Mouse (Mus musculus): ENCODE data around the gene Zfp385c. TPM values are rescaled to one million over a fixed set of nuclear protein-coding genes. Genes with fewer than 3 reads are reported as not detected.
"Not testable (repeated sequence)": the region's sequence is repeated elsewhere in the genome, so short reads cannot be mapped to it uniquely, and the experiment has no call there.

The Zfp385c gene
- polyA plus RNA-seq, 1 experiment = 0.17 TPM

GRCm38 (mm10) chr11:100684084-100684483, 8.2 kb downstream of the Zfp385c start:
- TF ChIP-seq POLR2A (IDR thresholded peaks at IDR 0.05; ENCODE audit: extremely low read depth, insufficient read depth, low read length) (no peak), CTCF (IDR thresholded peaks at IDR 0.05; ENCODE audit: extremely low read depth, insufficient read depth, low read length) (no peak)
- Histone ChIP-seq H3K4me1 (ENCODE audit: control insufficient read depth, insufficient read depth, low read length) (no peaks in the 10 kb centered on the region), H3K4me3 (ENCODE audit: insufficient read depth, low read length) (no peak overlapping the region), H3K27ac (ENCODE audit: insufficient read depth, low read length) (no peak overlapping the region)

DNA sequence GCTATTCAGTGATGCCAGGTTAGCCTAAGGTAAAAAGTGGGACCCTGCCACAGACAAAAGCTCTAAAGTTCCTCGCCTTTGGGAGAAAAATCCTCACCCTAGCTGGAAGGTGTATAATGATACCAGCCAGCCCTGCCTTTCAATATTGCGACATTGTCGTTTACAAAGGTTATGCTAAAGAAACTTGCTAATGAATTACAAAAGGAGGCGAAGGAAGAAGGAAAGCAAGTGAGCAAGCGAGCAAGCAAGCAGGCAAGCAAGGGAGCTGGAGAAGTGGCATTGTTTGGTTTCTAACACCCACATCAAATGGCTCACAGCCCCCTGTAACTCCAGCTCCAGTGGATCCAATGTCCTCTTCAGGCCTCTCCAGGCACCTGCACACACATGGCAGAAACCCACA, 9.7 kb downstream of the Zfp385c start:
- no peak for TF ChIP-seq CTCF (IDR thresholded peaks at IDR 0.05; ENCODE audit: extremely low read depth, insufficient read depth, low read length)
- TF ChIP-seq POLR2A (IDR thresholded peaks at IDR 0.05; ENCODE audit: extremely low read depth, insufficient read depth, low read length) = no peak
- Histone ChIP-seq H3K4me3 (ENCODE audit: insufficient read depth, low read length) (no peak overlapping the region), H3K27ac (ENCODE audit: insufficient read depth, low read length) (no peak overlapping the region), H3K4me1 (ENCODE audit: control insufficient read depth, insufficient read depth, low read length) (no peaks in the 10 kb centered on the region)

GRCm38 (mm10) chr11:100681826-100682225, 10.4 kb downstream of the Zfp385c start:
- Histone ChIP-seq H3K4me3 (ENCODE audit: insufficient read depth, low read length) (no peak overlapping the region), H3K27ac (ENCODE audit: insufficient read depth, low read length) (no peak overlapping the region), H3K4me1 (ENCODE audit: control insufficient read depth, insufficient read depth, low read length) (no peaks in the 10 kb centered on the region)
- TF ChIP-seq CTCF (IDR thresholded peaks at IDR 0.05; ENCODE audit: extremely low read depth, insufficient read depth, low read length) (no peak), POLR2A (IDR thresholded peaks at IDR 0.05; ENCODE audit: extremely low read depth, insufficient read depth, low read length) (no peak)

- no peak overlapping the region for H3K4me3 ChIP-seq (ENCODE audit: insufficient read depth, low read length)
- TF ChIP-seq CTCF (IDR thresholded peaks at IDR 0.05; ENCODE audit: extremely low read depth, insufficient read depth, low read length) (no peak), POLR2A (IDR thresholded peaks at IDR 0.05; ENCODE audit: extremely low read depth, insufficient read depth, low read length) (no peak)
- no peaks in the 10 kb centered on the region for H3K4me1 ChIP-seq (ENCODE audit: control insufficient read depth, insufficient read depth, low read length)
- no peak overlapping the region for H3K27ac ChIP-seq (ENCODE audit: insufficient read depth, low read length)
Measured at GRCm38 (mm10) chr11:100677810-100678209, 14.4 kb downstream of the Zfp385c start.

DNA sequence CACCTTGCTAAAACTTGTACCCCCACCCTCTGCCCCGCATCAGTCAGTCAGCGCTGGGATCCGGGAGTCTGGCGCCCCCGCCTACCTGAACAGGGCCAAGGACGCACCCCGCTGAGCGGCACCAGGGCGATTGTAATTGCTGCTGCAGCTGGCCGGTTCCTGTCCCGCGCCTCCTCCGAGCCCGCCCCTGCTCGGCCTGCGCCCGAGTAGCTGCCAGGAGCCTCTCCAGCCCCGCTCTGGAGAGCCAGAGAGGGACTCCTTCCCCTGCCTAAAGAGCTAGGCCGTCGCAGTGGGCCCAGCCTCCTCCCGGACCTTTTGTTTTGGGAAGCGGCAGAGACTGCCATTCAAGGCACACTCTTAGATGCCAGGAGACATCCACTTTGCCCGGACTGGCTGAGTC, 19.1 kb downstream of the Zfp385c start:
- H3K4me3 ChIP-seq (ENCODE audit: insufficient read depth, low read length) = no peak overlapping the region
- TF ChIP-seq CTCF (IDR thresholded peaks at IDR 0.05; ENCODE audit: extremely low read depth, insufficient read depth, low read length) = no peak
- no peak for TF ChIP-seq POLR2A (IDR thresholded peaks at IDR 0.05; ENCODE audit: extremely low read depth, insufficient read depth, low read length)
- H3K27ac ChIP-seq (ENCODE audit: insufficient read depth, low read length) = no peak overlapping the region
- H3K4me1 ChIP-seq (ENCODE audit: control insufficient read depth, insufficient read depth, low read length) = no peaks in the 10 kb centered on the region

- Histone ChIP-seq H3K27ac (ENCODE audit: insufficient read depth, low read length) (no peak overlapping the region), H3K4me1 (ENCODE audit: control insufficient read depth, insufficient read depth, low read length) (no peaks in the 10 kb centered on the region), H3K4me3 (ENCODE audit: insufficient read depth, low read length) (no peak overlapping the region)
- TF ChIP-seq CTCF (IDR thresholded peaks at IDR 0.05; ENCODE audit: extremely low read depth, insufficient read depth, low read length) = no peak
- TF ChIP-seq POLR2A (IDR thresholded peaks at IDR 0.05; ENCODE audit: extremely low read depth, insufficient read depth, low read length) = no peak
Measured at GRCm38 (mm10) chr11:100671956-100672355, 20.3 kb downstream of the Zfp385c start.

DNA sequence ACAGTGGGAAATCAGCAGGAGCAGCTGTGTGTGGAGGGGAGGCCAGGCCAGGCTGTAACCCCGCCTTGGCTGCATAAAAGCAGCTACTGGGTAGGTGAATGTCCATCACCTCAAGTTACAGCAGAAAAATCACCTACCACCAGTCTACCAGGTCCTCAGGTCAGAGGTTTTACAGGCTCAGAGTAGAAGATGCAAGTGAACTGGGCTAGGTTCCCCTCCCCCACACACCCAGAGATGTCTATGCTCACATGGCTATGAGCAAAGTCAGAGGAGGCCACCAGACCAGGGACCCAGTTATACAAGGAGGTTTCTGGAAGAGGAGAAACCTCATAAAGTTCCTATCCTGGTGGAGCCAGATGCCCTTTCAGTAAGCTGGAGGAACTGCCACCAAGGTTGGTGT, 21.2 kb downstream of the Zfp385c start:
- TF ChIP-seq CTCF (IDR thresholded peaks at IDR 0.05; ENCODE audit: extremely low read depth, insufficient read depth, low read length) (no peak), POLR2A (IDR thresholded peaks at IDR 0.05; ENCODE audit: extremely low read depth, insufficient read depth, low read length) (no peak)
- Histone ChIP-seq H3K4me1 (ENCODE audit: control insufficient read depth, insufficient read depth, low read length) (no peaks in the 10 kb centered on the region), H3K27ac (ENCODE audit: insufficient read depth, low read length) (no peak overlapping the region), H3K4me3 (ENCODE audit: insufficient read depth, low read length) (no peak overlapping the region)

GRCm38 (mm10) chr11:100659806-100660205, 32.4 kb downstream of the Zfp385c start:
- H3K27ac ChIP-seq (ENCODE audit: insufficient read depth, low read length) = no peak overlapping the region
- TF ChIP-seq CTCF (IDR thresholded peaks at IDR 0.05; ENCODE audit: extremely low read depth, insufficient read depth, low read length) = no peak
- no peak for TF ChIP-seq POLR2A (IDR thresholded peaks at IDR 0.05; ENCODE audit: extremely low read depth, insufficient read depth, low read length)
- peaks cover 2% of the 10 kb centered on the region; the same call in 1 of the 2 replicates for H3K4me1 ChIP-seq (ENCODE audit: control insufficient read depth, insufficient read depth, low read length)
- no peak overlapping the region for H3K4me3 ChIP-seq (ENCODE audit: insufficient read depth, low read length)

- no peak for TF ChIP-seq POLR2A (IDR thresholded peaks at IDR 0.05; ENCODE audit: extremely low read depth, insufficient read depth, low read length)
- Histone ChIP-seq H3K4me1 (ENCODE audit: control insufficient read depth, insufficient read depth, low read length) (peaks cover 2% of the 10 kb centered on the region; the same call in 1 of the 2 replicates), H3K4me3 (ENCODE audit: insufficient read depth, low read length) (no peak overlapping the region), H3K27ac (ENCODE audit: insufficient read depth, low read length) (no peak overlapping the region)
Measured at GRCm38 (mm10) chr11:100656458-100656857, 35.8 kb downstream of the Zfp385c start.

DNA sequence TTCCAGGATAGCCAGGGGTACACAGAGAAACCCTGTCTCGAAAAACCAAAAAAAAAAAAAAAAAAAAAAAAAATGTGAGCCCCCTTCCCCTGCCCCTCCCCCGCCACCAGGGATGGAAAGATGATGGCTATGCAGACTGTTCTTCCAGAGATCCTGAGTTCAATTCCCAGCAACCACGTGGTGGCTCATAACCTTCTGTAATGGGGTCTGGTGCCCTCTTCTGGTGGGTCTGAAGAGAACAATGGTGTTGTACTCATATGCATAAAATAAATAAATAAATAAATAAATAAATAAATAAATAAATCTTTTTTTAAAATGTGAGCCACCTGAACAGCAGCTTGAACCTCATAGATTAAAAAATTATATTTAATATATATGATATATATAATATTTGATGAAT, 36.7 kb downstream of the Zfp385c start:
- H3K4me1 ChIP-seq (ENCODE audit: control insufficient read depth, insufficient read depth, low read length); H3K27ac ChIP-seq (ENCODE audit: insufficient read depth, low read length); H3K4me3 ChIP-seq (ENCODE audit: insufficient read depth, low read length): not testable (repeated sequence)

DNA sequence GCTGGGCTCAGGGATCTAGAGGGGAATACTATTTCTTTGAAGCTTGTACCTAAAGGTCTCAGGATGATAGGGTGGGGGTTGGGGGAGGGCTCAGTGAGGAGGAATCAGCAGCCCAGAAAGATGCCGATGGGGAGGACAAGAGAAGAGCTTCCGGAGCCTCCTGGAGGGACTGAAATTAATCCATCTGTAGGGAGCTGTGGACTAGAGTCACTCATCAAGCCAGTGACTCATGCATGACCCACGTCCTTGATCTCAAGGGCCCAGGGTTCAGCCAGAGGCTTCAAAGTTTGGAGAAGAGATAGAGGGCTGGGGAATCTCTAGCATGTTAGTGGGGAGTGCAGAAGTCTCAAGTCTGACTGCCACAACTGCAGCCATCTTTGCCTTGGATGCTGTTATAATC, 40.5 kb downstream of the Zfp385c start:
- no peak for TF ChIP-seq CTCF (IDR thresholded peaks at IDR 0.05; ENCODE audit: extremely low read depth, insufficient read depth, low read length)
- no peak for TF ChIP-seq POLR2A (IDR thresholded peaks at IDR 0.05; ENCODE audit: extremely low read depth, insufficient read depth, low read length)
- no peak overlapping the region for H3K4me3 ChIP-seq (ENCODE audit: insufficient read depth, low read length)

More for the DNA sequence above, 40.5 kb downstream of the Zfp385c start:
- no peak overlapping the region for H3K27ac ChIP-seq (ENCODE audit: insufficient read depth, low read length)
- H3K4me1 ChIP-seq (ENCODE audit: control insufficient read depth, insufficient read depth, low read length) = peaks cover 2% of the 10 kb centered on the region; the same call in 1 of the 2 replicates

All from cortical plate, adult 2 months (tissue).